Mouse (Mus musculus) spleen, adult 12 weeks (tissue): Measurements from ENCODE around the gene Hook2.

Experiments used
- DNase-seq: peaks from one replicate; pipeline ENCODE4 v3.0.0; 2022; ENCODE audit warnings: low spot score

Gene Hook2

GRCm38 (mm10) chr8:85032622-85033311 lies 42.4 kb downstream of the Hook2 start:
- no peak for DNase-seq

- no peak for DNase-seq
Measured at GRCm38 (mm10) chr8:85033867-85034266, 43.5 kb downstream of the Hook2 start.

- DNase-seq, result peak; percentile 46
Measured at GRCm38 (mm10) chr8:85034764-85035163, 44.4 kb downstream of the Hook2 start.

GRCm38 (mm10) chr8:85035165-85035727 lies 44.8 kb downstream of the Hook2 start:
- DNase-seq, result no peak

GRCm38 (mm10) chr8:85035728-85036310 lies 45.4 kb downstream of the Hook2 start:
- DNase-seq, result peak; percentile 14

GRCm38 (mm10) chr8:85036381-85036717 lies 45.9 kb downstream of the Hook2 start:
- no peak for DNase-seq

GRCm38 (mm10) chr8:85036718-85037365 lies 46.4 kb downstream of the Hook2 start, which contains the start of gene Tnpo2:
Tnpo2 (plus strand) TSS chr8:85036915.
- peak; percentile 80 for DNase-seq

GRCm38 (mm10) chr8:85037366-85037680 lies 46.9 kb downstream of the Hook2 start:
- DNase-seq, result no peak

GRCm38 (mm10) chr8:85037681-85038531 lies 47.5 kb downstream of the Hook2 start:
- DNase-seq, result peak; percentile 26

GRCm38 (mm10) chr8:85043619-85044018 lies 53.2 kb downstream of the Hook2 start:
- no peak for DNase-seq
